Mouse (Mus musculus): ENCODE data around the gene Mapkbp1.

- TF ChIP-seq CTCF (IDR thresholded peaks at IDR 0.05; ENCODE audit: borderline replicate concordance, control insufficient read depth, extremely low read depth, insufficient read depth, low read length, poor library complexity) (no peak), POLR2A (IDR thresholded peaks at IDR 0.05; ENCODE audit: control insufficient read depth, extremely low read depth, insufficient read depth, low read length, poor library complexity) (no peak)
Observed at GRCm38 (mm10) chr2:120074096-120074495, 101.6 kb downstream of the Mapkbp1 start.

Measured in thymus, adult 2 months (tissue).